Mouse (Mus musculus): ENCODE measurements at regions not wholly inside any gene's neighbourhood (a gene's known extent, or its start where the extent isn't known, plus 50 kb on each side); places are given as distances from the start of the nearest gene placed in this dataset.

GRCm38 (mm10) chr7:136433699-136434098 is 460.7 kb upstream of the Mgmt start:
- DNase-seq (ENCODE audit: low read depth, low spot score) = no peak

- DNase-seq (ENCODE audit: low read depth, low spot score) = no peak
Observed at GRCm38 (mm10) chr7:136434510-136434909, 459.9 kb upstream of the Mgmt start.

- DNase-seq (ENCODE audit: low read depth, low spot score) = no peak
Observed at GRCm38 (mm10) chr7:136443436-136443835, 451.0 kb upstream of the Mgmt start.

- DNase-seq (ENCODE audit: low read depth, low spot score) = no peak
Observed at GRCm38 (mm10) chr7:136445091-136445490, 449.3 kb upstream of the Mgmt start.

- no peak for DNase-seq (ENCODE audit: low read depth, low spot score)
Observed at GRCm38 (mm10) chr7:136449286-136449685, 445.1 kb upstream of the Mgmt start.

- DNase-seq (ENCODE audit: low read depth, low spot score) = no peak
Observed at GRCm38 (mm10) chr7:136451672-136452361, 442.6 kb upstream of the Mgmt start.

GRCm38 (mm10) chr7:136452561-136452960 is 441.9 kb upstream of the Mgmt start:
- no peak for DNase-seq (ENCODE audit: low read depth, low spot score)

GRCm38 (mm10) chr7:136457171-136457570 is 437.2 kb upstream of the Mgmt start:
- DNase-seq (ENCODE audit: low read depth, low spot score) = no peak

GRCm38 (mm10) chr7:136457867-136458448 is 436.5 kb upstream of the Mgmt start:
- DNase-seq (ENCODE audit: low read depth, low spot score) = no peak

- no peak for DNase-seq (ENCODE audit: low read depth, low spot score)
Observed at GRCm38 (mm10) chr7:136477135-136477534, 417.3 kb upstream of the Mgmt start.

GRCm38 (mm10) chr7:136480641-136481202 is 413.7 kb upstream of the Mgmt start:
- DNase-seq (ENCODE audit: low read depth, low spot score) = no peak

- DNase-seq (ENCODE audit: low read depth, low spot score) = no peak
Observed at GRCm38 (mm10) chr7:136483237-136483636, 411.2 kb upstream of the Mgmt start.

GRCm38 (mm10) chr7:136487556-136487955 is 406.9 kb upstream of the Mgmt start:
- no peak for DNase-seq (ENCODE audit: low read depth, low spot score)

GRCm38 (mm10) chr7:136494862-136495261 is 399.6 kb upstream of the Mgmt start:
- no peak for DNase-seq (ENCODE audit: low read depth, low spot score)

- no peak for DNase-seq (ENCODE audit: low read depth, low spot score)
Observed at GRCm38 (mm10) chr7:136496335-136497242, 397.8 kb upstream of the Mgmt start.

- no peak for DNase-seq (ENCODE audit: low read depth, low spot score)
Observed at GRCm38 (mm10) chr7:136500059-136500458, 394.4 kb upstream of the Mgmt start.

- DNase-seq (ENCODE audit: low read depth, low spot score) = no peak
Observed at GRCm38 (mm10) chr7:136501094-136501493, 393.3 kb upstream of the Mgmt start.

- no peak for DNase-seq (ENCODE audit: low read depth, low spot score)
Observed at GRCm38 (mm10) chr7:136501855-136502847, 392.3 kb upstream of the Mgmt start.

GRCm38 (mm10) chr7:136511389-136511788 is 383.0 kb upstream of the Mgmt start:
- DNase-seq (ENCODE audit: low read depth, low spot score) = no peak

- DNase-seq (ENCODE audit: low read depth, low spot score) = no peak
Observed at GRCm38 (mm10) chr7:136515376-136515775, 379.0 kb upstream of the Mgmt start.

GRCm38 (mm10) chr7:136525821-136526220 is 368.6 kb upstream of the Mgmt start:
- no peak for DNase-seq (ENCODE audit: low read depth, low spot score)
